Mouse (Mus musculus) C2C12 (cell line): ENCODE results near the gene Slc13a2. TPM values are rescaled to one million over a fixed set of nuclear protein-coding genes. Genes with fewer than 3 reads are reported as not detected.

ENCODE experiments used
- H3K27me3 ChIP-seq: one replicate; pipeline ENCODE4 v1.6.1; 2011; ENCODE audit not compliant: control insufficient read depth, insufficient read depth, insufficient read length
- H3K36me3 ChIP-seq: one replicate; pipeline ENCODE4 v1.6.1; 2011; ENCODE audit not compliant: control insufficient read depth, insufficient read depth
- H3K4me3 ChIP-seq: one replicate; pipeline ENCODE4 v1.5.1; 2011; ENCODE audit warnings: mild to moderate bottlenecking, control low read depth; ENCODE audit not compliant: poor library complexity, insufficient read depth, severe bottlenecking
- H3K79me2 ChIP-seq: one replicate; pipeline ENCODE4 v1.6.1; 2011; ENCODE audit not compliant: control insufficient read depth, insufficient read depth
- H3K79me3 ChIP-seq: one replicate; pipeline ENCODE4 v1.6.1; 2011; ENCODE audit warnings: low read depth, control low read depth
- H3ac ChIP-seq: one replicate; pipeline ENCODE3; 2011; ENCODE audit warnings: low read depth; ENCODE audit not compliant: control insufficient read depth, insufficient read length
- CEBPB ChIP-seq: IDR thresholded peaks from one replicate; pipeline ENCODE4 v1.6.1; 2011; ENCODE audit warnings: low read depth, mild to moderate bottlenecking, control low read depth, moderate library complexity
- CTCF ChIP-seq: IDR thresholded peaks from one replicate; pipeline ENCODE4 v1.5.1; 2011; ENCODE audit not compliant: control insufficient read depth, insufficient read depth, insufficient read length
- FOSL1 ChIP-seq: IDR thresholded peaks from one replicate; pipeline ENCODE4 v1.8.0; 2011; ENCODE audit warnings: mild to moderate bottlenecking, low read length; ENCODE audit not compliant: poor library complexity, insufficient read depth, severe bottlenecking
- MAX ChIP-seq: IDR thresholded peaks from one replicate; pipeline ENCODE4 v1.6.1; 2011; ENCODE audit warnings: mild to moderate bottlenecking, control low read depth
- MYOD1 ChIP-seq: IDR thresholded peaks from one replicate; pipeline ENCODE4 v1.6.1; 2011; ENCODE audit warnings: low read depth; ENCODE audit not compliant: control insufficient read depth, insufficient read length
- MYOG ChIP-seq: IDR thresholded peaks from one replicate; pipeline ENCODE4 v1.6.1; 2011; ENCODE audit not compliant: control insufficient read depth, insufficient read length; ENCODE audit errors: extremely low read depth
- USF1 ChIP-seq: IDR thresholded peaks from one replicate; pipeline ENCODE4 v1.6.1; 2011; ENCODE audit warnings: low read depth, mild to moderate bottlenecking, control low read depth, moderate library complexity
- long read RNA-seq, 2 experiments: library from polyadenylated mRNA; unstranded; transcript quantifications; one replicate each; pipeline ENCODE4 v2.0.0; 2019 to 2020
- polyA plus RNA-seq: library from polyadenylated mRNA; unstranded; fragments of >200 nt; fragmentation: generic; extraction: Trizol; gene quantifications from one replicate; pipeline ENCODE4 v1.2.1, GENCODE M21; 2012; ENCODE audit warnings: missing spikeins

Slc13a2 gene
- not detected for polyA plus RNA-seq
- long read RNA-seq, experiment 1: 0 reads
- long read RNA-seq, experiment 2: 0 reads

DNA sequence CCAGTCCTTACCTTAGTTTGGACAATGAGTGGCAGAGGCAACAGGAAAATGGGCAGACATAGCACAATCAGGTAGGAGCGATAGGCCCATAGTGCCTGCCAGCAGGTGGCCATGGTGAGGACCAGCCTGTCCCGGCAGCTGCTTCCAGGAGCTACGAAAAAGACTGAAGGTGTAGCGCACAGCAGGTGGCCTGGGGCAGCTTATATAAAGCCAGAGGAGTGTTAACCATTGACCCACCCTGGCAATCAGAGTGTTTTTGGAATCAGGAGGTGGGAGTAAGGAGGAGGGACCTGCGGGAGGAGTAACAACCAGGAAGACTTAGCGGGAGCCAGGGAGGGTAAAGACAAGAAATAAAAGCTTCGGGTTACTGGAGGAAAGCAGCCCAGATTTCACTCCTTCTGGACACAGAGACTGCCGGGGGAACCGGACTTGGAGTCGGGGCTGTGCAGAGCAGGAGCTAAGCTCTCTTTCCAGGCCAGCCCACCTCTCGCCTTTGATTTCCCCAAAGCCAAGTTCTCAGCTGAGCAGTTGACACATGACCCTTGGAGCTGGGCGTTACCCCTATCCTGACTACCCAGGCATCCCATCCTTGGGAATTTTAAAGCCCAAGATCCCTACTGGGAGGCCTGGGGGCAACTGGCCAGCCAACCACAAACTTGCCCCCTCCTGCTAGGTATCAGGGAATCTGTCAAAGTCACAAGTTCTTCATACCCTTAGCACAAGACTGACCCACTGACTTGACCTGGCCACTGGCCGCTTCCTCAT lies at the start of gene Slc13a2:
TSS of gene Slc13a2 (minus strand) at position 163 of the 765 bp plus-strand sequence.
- H3K36me3 ChIP-seq: no peaks in the 10 kb centered on the region
- no peak within 1 kb of the TSS for H3ac ChIP-seq
- no peaks in the 10 kb centered on the region for H3K79me3 ChIP-seq
- no peak within 1 kb of the TSS for H3K4me3 ChIP-seq
- TF ChIP-seq FOSL1 (no peak), CEBPB (no peak), MYOD1 (no peak), MYOG (no peak), USF1 (no peak), MAX (no peak), CTCF (no peak)
- H3K27me3 ChIP-seq: no peaks in the 10 kb centered on the region
- no peaks in the 10 kb centered on the region for H3K79me2 ChIP-seq

DNA sequence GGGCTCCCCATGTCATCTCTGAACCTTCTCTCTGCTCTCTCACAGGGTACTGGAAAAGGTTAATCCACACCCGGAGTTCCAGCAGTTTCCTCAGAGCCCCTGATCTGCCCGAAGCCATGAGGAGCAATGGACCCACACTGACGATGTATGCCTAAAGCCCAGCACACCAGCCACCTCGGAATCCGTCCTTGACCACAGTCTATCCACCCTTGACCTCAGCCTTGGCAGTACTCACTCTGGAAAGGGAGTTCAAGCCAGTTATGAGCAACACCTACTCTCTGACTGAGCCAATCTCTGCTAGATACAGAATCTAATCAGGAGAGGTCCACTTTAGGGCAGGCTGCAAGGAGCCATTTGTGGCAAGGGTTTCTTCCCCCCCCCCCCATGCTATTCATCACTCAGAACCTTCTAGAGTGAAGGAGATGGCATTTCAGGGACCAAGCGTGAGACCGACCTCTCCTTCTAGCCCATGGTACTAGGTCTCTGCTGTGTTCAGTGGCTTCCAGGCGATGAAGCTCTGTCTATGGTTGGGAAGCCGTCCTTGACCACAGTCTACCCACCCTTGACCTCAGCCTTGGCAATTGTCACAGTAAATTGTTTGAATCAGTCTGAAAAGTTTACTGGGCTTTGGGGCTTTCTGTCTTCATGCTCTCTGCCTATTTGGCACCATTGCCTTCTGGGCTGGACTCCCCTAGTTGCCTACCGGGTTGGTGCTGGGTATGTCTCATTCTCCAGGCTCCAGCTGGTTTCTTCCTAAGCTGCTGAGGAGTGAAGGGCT lies 49.5 kb upstream of the Slc13a2 start:
- H3ac ChIP-seq: no peak overlapping the region

DNA sequence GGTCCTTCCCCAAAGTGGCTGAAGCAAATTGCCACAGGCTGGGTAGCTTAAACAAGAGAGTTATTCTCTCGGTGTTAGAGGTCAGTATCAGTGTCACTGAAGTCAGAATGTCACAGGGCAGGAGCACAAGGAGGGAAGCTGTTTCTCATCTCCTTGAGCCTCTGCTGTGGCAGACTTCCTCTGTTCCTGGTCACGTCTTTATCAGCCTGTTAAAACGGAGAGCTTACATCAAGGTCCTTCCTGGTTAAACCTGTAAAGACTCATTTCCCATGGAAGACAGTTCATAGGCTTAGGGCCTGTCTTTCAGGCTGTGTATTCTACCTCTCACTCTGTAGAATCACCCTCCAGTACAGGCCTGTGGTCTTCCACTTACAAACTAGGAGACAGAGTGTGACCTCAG lies 45.9 kb upstream of the Slc13a2 start:
- no peaks in the 10 kb centered on the region for H3K27me3 ChIP-seq
- no peak overlapping the region for H3ac ChIP-seq
- H3K79me3 ChIP-seq: no peaks in the 10 kb centered on the region
- no peaks in the 10 kb centered on the region for H3K79me2 ChIP-seq
- no peak overlapping the region for H3K4me3 ChIP-seq
- TF ChIP-seq FOSL1: no peak
- no peak for TF ChIP-seq CEBPB
- TF ChIP-seq MYOD1: no peak
- no peak for TF ChIP-seq CTCF
- no peak for TF ChIP-seq USF1
- TF ChIP-seq MYOG: no peak
- no peak for TF ChIP-seq MAX
- H3K36me3 ChIP-seq: no peaks in the 10 kb centered on the region

More for the DNA sequence above, 49.5 kb upstream of the Slc13a2 start:
- peaks cover 10% of the 10 kb centered on the region for H3K27me3 ChIP-seq
- TF ChIP-seq MYOG (no peak), CTCF (no peak), CEBPB (no peak), MYOD1 (no peak), MAX (no peak), FOSL1 (no peak), USF1 (no peak)
- no peaks in the 10 kb centered on the region for H3K79me3 ChIP-seq
- no peaks in the 10 kb centered on the region for H3K36me3 ChIP-seq
- no peak overlapping the region for H3K4me3 ChIP-seq
- no peaks in the 10 kb centered on the region for H3K79me2 ChIP-seq

DNA sequence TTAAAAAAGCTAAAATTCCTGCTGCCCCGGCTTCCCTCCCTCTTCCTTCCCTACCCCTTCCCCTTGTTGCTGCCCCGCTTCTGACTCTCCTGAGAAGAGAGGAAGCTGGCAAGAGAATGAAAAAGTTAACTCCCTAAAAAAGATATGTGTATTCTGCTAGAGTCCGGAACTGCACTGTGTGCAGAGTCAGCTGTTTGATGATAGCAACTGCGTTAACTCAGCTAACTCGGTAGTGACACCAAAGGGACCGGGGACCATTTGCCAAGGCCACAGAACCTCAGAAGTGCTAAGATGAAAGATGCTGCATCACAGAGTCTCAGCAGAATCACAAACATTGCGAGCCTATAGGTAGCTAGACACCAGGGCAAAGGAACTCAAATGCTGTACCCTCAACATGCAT lies 45.5 kb upstream of the Slc13a2 start:
- Histone ChIP-seq H3K79me2 (no peaks in the 10 kb centered on the region), H3K27me3 (no peaks in the 10 kb centered on the region), H3K79me3 (no peaks in the 10 kb centered on the region), H3K4me3 (no peak overlapping the region), H3ac (no peak overlapping the region), H3K36me3 (no peaks in the 10 kb centered on the region)
- TF ChIP-seq CTCF: no peak
- no peak for TF ChIP-seq MAX
- no peak for TF ChIP-seq FOSL1
- no peak for TF ChIP-seq USF1
- no peak for TF ChIP-seq CEBPB
- TF ChIP-seq MYOG: no peak
- TF ChIP-seq MYOD1: no peak

DNA sequence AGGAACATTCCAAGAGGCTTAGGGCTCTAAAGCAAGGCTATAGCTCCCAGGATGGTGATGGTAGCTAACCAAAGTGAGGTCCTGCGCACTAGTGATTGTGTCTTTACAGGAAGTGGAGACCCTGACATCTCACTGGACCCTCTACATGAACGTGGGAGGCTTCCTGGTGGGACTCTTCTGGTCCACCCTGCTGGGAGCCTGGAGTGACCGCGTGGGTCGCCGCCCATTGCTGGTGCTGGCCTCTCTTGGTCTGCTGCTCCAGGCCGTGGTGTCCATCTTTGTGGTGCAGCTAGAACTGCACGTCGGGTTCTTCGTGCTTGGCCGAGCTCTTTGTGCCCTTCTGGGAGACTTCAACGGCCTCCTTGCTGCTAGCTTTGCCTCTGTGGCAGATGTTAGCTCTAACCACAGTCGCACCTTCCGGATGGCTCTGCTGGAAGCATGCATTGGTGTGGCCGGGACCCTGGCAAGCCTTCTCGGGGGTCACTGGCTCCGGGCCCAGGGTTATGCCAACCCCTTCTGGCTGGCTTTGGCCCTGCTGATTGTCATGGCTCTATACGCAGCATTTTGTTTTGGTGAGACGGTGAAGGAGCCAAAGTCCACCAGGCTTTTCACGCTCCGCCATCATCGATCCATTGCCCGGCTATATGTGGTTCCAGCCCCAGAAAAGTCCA lies 44.4 kb upstream of the Slc13a2 start:
- TF ChIP-seq MYOD1 (no peak), MAX (peak; percentile 5)
- Histone ChIP-seq H3ac (peak overlapping the region; percentile 93), H3K79me3 (no peaks in the 10 kb centered on the region), H3K36me3 (no peaks in the 10 kb centered on the region), H3K27me3 (no peaks in the 10 kb centered on the region), H3K79me2 (no peaks in the 10 kb centered on the region), H3K4me3 (no peak overlapping the region)
